Mouse (Mus musculus): ENCODE measurements around the gene Cecr2. TPM values are rescaled to one million over a fixed set of nuclear protein-coding genes. Genes with fewer than 3 reads are reported as not detected.

Cecr2 gene
- total RNA-seq (2023): 10 to 100 TPM in 1 of 2 experiments, 1 to 10 TPM in 1; 4.2 to 10.2 TPM

DNA sequence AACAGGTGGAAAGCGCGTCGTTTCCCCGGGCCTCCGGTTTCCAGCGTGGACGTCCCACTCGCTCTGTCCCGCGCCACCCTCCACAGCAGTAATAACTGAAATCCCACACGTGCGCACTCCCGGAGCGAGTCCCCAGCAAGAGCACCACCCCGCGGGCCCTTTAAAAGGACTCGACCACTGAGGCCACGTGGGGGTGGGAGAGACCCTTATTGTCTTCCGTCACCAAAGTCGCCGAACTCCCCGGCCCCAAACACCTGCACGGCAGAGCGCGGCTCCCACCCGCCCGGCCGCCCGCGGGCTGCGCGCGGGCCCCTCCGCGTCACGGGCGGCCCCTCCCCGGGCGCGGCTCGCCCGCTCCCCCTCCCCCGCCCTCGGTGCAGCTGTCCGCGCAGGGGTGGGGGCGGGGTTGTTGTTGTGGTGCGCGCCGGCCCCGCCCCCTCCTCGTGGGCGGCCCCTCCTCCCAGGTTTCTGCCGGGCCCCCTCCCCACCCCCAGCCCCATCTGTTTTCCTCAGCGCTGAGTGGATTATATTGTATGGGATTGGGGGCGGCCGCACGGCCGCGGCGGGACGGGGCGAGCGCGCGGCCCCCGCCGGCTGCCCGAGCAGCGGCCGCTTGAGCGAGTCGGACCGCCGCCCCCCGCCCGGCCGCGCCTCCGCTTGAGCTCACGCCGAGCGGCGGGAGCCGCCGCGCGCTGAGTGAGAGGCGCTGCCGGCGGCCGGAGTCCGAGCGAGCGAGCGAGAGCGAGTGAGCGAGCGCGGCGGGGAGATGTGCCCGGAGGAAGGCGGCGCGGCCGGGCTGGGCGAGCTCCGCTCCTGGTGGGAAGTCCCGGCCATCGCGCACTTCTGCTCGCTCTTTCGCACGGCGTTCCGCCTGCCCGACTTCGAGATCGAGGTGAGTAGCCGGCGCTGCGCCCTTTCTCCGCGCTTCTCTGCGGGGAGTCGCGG, at the start of gene Cecr2:
Gene Cecr2, plus strand, starts transcription at position 554 of the 945 bp plus-strand sequence.

DNA sequence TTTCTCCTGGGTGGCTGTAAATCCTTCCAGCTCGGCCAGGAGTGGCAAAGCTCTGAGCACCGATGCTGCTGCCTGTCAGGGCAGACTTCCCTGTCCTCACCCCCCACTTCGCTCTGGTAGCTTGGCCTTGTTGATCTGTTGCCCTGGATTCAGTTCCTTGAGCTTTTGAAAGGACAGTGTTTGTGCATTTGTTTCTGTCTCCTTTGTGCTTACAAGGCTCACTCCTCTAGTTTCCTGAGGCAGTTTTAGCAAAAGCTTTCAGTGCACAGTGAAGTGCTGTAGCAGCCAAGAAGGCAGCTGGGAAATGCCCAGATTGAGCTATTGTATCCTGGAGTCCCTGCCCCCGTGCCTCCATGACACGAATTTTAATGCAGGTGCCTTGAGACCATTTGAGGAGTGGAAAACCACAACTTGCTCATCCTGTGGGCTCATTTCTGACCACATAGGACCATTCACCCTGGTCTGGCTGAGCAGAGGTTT, 107.0 kb downstream of the Cecr2 start, which contains the start of gene Slc25a18:
Gene Slc25a18, plus strand, starts transcription at position 430 of the 480 bp plus-strand sequence.

Other genes starting within 250 kb of the Cecr2 start
- gene Il17ra, start 203.1 kb upstream of the Cecr2 start, total RNA-seq (2023): 100 to 1,000 TPM; 318 to 349 TPM
- gene Tmem121b, start 172.6 kb upstream of the Cecr2 start, total RNA-seq (2023): under 1 TPM in 1 of 2 experiments, not detected in 1; 0.18 TPM
- 1 to 10 TPM; 4.2 to 4.9 TPM for gene Hdhd5, start 135.1 kb upstream of the Cecr2 start, total RNA-seq (2023)
- gene Slc25a18, start 107.2 kb downstream of the Cecr2 start, total RNA-seq (2023): under 1 TPM in 1 of 2 experiments, not detected in 1; 0.26 TPM
- 100 to 1,000 TPM; 205 to 226 TPM for gene Atp6v1e1, start 156.4 kb downstream of the Cecr2 start, total RNA-seq (2023)
- 10 to 100 TPM; 38.3 to 40.8 TPM for gene Bcl2l13, start 169.8 kb downstream of the Cecr2 start, total RNA-seq (2023)